In the genomic region with DNA sequence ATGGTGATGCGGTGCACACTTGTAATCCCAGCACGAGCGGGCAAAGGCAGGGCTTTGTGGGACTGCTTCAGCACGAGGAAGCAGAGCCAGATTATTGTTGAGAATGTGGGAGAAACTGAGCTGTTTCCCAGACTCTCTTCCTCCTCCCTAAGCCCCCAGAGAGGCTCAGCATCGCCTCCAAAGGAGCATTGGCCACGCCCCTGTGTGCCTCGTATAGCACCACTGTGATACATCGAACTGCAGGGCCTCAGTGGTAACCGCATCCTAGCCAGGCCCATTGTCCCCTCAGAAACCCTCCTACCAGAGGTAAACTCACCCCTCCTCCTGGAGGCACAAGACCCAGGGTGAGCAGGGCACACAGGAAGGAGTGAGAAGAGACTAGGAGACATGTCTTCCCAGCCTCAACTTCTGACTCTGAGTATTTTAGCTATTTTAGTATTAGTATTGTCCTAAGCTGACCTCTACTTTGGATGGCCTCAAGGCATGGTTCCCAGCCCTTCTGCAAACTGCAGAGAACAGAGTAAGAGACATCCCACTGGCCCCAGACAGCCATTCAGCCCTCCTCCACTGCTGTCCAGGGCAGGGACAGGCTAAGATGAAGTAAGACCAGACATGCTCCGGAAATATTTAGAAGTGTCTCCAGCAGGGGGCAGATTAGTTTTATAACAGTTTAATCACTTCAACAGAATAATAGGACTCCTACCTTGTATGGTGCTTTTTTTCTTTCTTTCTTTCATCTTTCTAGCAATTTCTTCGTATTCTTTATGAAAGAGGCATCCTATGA, we compare ENCODE assay signal across 9 mouse cellular contexts. TPM values are rescaled to one million over a fixed set of nuclear protein-coding genes. Genes with fewer than 3 reads are reported as not detected.
A peak's percentile ranks its signal among the peaks of the same experiment; 100 is the strongest.
DNase-seq lines count a peak whose midpoint lies in the region; ATAC-seq and TF ChIP-seq lines count a peak whose summit lies in the region.
"Had no signal": no experiment of that assay in that cellular context is flagged by ENCODE, and none has a peak within 500 bp of the region (broad histone marks: within the 10 kb centered on the region; RNA-seq: fewer than 3 reads in every experiment).

No protein-coding gene starts in this region.

- TF ChIP-seq POLR2A in bone marrow macrophage, adult 2 months (IDR thresholded peaks at IDR 0.05; ENCODE audit: borderline replicate concordance, low read depth, low read length) = no peak

- H3K4me1 ChIP-seq in bone marrow macrophage, adult 2 months (ENCODE audit: control insufficient read depth, insufficient read depth, low read length) = 0 out of 2 replicates have a peak, but pooled peaks cover 2% of the 10 kb centered on the region

- peak; percentile 60 for ATAC-seq in CD4-positive, CD25-positive, alpha-beta regulatory T cell, adult 4 months

- DNase-seq in kidney, adult 8-10 months = peak; percentile 31 to 60
- DNase-seq in kidney, postnatal 4 days = no peak
- peak; percentile 53 to 80 for DNase-seq in kidney, postnatal 25 days
- DNase-seq in right cerebral cortex, adult 18-20 months = no peak
- DNase-seq in frontal cortex, postnatal 36 days (ENCODE audit: low spot score in 2 of 2) = no peak
- DNase-seq in layer of hippocampus, postnatal 36 days = no peak

- no peak overlapping the region for H3K4me3 ChIP-seq in bone marrow macrophage, adult 2 months (ENCODE audit: insufficient read depth, low read length)

- no peak overlapping the region for H3K27ac ChIP-seq in bone marrow macrophage, adult 2 months (ENCODE audit: insufficient read depth, low read depth, low read length)

- peak; percentile 32; the same call in 1 of the 2 replicates for TF ChIP-seq CTCF in bone marrow macrophage, adult 2 months (IDR thresholded peaks at IDR 0.05; ENCODE audit: low read depth, low read length)

RNA-seq across cellular contexts. Expression of a gene that starts 45.2 kb away (rescaled TPM):
- polyA plus RNA-seq in CD4-positive, CD25-positive, alpha-beta regulatory T cell, adult 4 months (2017; shearing (Covaris generic)) = not detected
- not detected in 2 replicates for polyA plus RNA-seq in bone marrow macrophage, adult 2 months (2012; ENCODE audit: insufficient read depth, insufficient read length, missing spikeins)
- total RNA-seq in layer of hippocampus, postnatal 36 days (2021) = not detected
- total RNA-seq: left cerebral cortex, postnatal 14 days had no signal

RNA-seq across cellular contexts. Expression of a gene that starts 53.1 kb away (rescaled TPM):
- polyA plus RNA-seq in CD4-positive, CD25-positive, alpha-beta regulatory T cell, adult 4 months (2017; shearing (Covaris generic)) = 10 to 100 TPM in 1 of 2 experiments, 1 to 10 TPM in 1; 5.4 to 10.3 TPM
- 2.8 and 3.3 TPM in 2 replicates for polyA plus RNA-seq in bone marrow macrophage, adult 2 months (2012; ENCODE audit: insufficient read depth, insufficient read length, missing spikeins)
- total RNA-seq in layer of hippocampus, postnatal 36 days (2021) = 1 to 10 TPM; 6.0 to 6.2 TPM

Comparison
In these comparisons a context has a peak if more than half of its experiments do, and no peak if none do; other contexts are left out.
1. DNase-seq: peak in kidney, adult 8-10 months (2 of 2) and kidney, postnatal 25 days (2 of 2); none in kidney, postnatal 4 days (0 of 2), right cerebral cortex, adult 18-20 months (single experiment), frontal cortex, postnatal 36 days (0 of 2) and layer of hippocampus, postnatal 36 days (0 of 2).